Mouse (Mus musculus) neural tube, embryonic 15.5 days (tissue): ENCODE results near the gene Gm11020. TPM values are rescaled to one million over a fixed set of nuclear protein-coding genes. Genes with fewer than 3 reads are reported as not detected.

Source experiments
- ATAC-seq: fragments of 200-750 bp; cut with Nextera tagmentation; 2 replicates; pipeline ENCODE4 v1.8.0; 2017; ENCODE audit warnings: mild to moderate bottlenecking, moderate TSS enrichment, moderate library complexity; ENCODE audit not compliant: low FRiP score
- H3K27ac ChIP-seq: fragments of 300-500 bp; sonication (generic); replicated peaks from 2 replicates; pipeline ENCODE4 v1.5.1; 2015; ENCODE audit warnings: mild to moderate bottlenecking, inconsistent platforms
- H3K27me3 ChIP-seq: fragments of 300-500 bp; sonication (generic); replicated peaks from 2 replicates; pipeline ENCODE4 v1.6.1; 2015; ENCODE audit warnings: inconsistent platforms
- H3K36me3 ChIP-seq: fragments of 300-500 bp; sonication (generic); 2 replicates; pipeline ENCODE4 v1.6.1; 2015; ENCODE audit warnings: inconsistent platforms
- H3K4me1 ChIP-seq: fragments of 300-500 bp; sonication (generic); 2 replicates; pipeline ENCODE4 v1.6.1; 2015; ENCODE audit warnings: inconsistent platforms
- H3K4me2 ChIP-seq: fragments of 300-500 bp; sonication (generic); 2 replicates; pipeline ENCODE4 v1.6.1; 2015; ENCODE audit warnings: inconsistent platforms, mild to moderate bottlenecking, moderate library complexity
- H3K4me3 ChIP-seq: fragments of 300-500 bp; sonication (generic); replicated peaks from 2 replicates; pipeline ENCODE4 v1.5.1; 2015; ENCODE audit warnings: mild to moderate bottlenecking, inconsistent platforms
- H3K9ac ChIP-seq: fragments of 300-500 bp; sonication (generic); replicated peaks from 2 replicates; pipeline ENCODE4 v1.6.1; 2015; ENCODE audit warnings: mild to moderate bottlenecking, inconsistent platforms
- H3K9me3 ChIP-seq: fragments of 300-500 bp; sonication (generic); replicated peaks from 2 replicates; pipeline ENCODE4 v1.6.1; 2016; ENCODE audit warnings: inconsistent platforms
- WGBS: fragments of 180-500 bp; shearing (Covaris S2); methylation state at CpG from one replicate; pipeline ENCODE4 v1.1.7; 2015; ENCODE audit warnings: mixed read lengths; 5-methylcytosine and 5-hydroxymethylcytosine counted together
- polyA plus RNA-seq: library from polyadenylated mRNA; unstranded; fragments of >200 nt; fragmentation: Nextera tagmentation; extraction: Ambion mirVana; gene quantifications from 2 replicates; pipeline ENCODE4 v1.2.1, GENCODE M21; 2015

The Gm11020 gene
- polyA plus RNA-seq, 1 experiment from 2014 or later: not detected

GRCm38 (mm10) chr8:104343957-104344356 lies 22.6 kb downstream of the Gm11020 start:
- ATAC-seq: peak; percentile 40; the same call in 1 of the 2 replicates
- H3K4me3 ChIP-seq: no peak overlapping the region

GRCm38 (mm10) chr8:104344622-104345021 lies 23.3 kb downstream of the Gm11020 start:
- no peak for ATAC-seq
- no peak overlapping the region for H3K4me2 ChIP-seq
- WGBS: 87% methylated on average over 5 of the region's 5 CpGs
- peaks cover 29% of the 10 kb centered on the region for H3K4me1 ChIP-seq
- H3K9ac ChIP-seq: no peak overlapping the region
- no peak overlapping the region for H3K4me3 ChIP-seq
- no peaks in the 10 kb centered on the region for H3K9me3 ChIP-seq
- no peak overlapping the region for H3K27ac ChIP-seq
- peaks cover 5% of the 10 kb centered on the region; the same call in 1 of the 2 replicates for H3K36me3 ChIP-seq
- no peaks in the 10 kb centered on the region for H3K27me3 ChIP-seq

More at GRCm38 (mm10) chr8:104343957-104344356, 22.6 kb downstream of the Gm11020 start:
- Histone ChIP-seq H3K27ac (no peak overlapping the region), H3K9ac (no peak overlapping the region), H3K9me3 (no peaks in the 10 kb centered on the region), H3K4me2 (no peak overlapping the region), H3K27me3 (no peaks in the 10 kb centered on the region), H3K4me1 (peaks cover 33% of the 10 kb centered on the region), H3K36me3 (peaks cover 5% of the 10 kb centered on the region; the same call in 1 of the 2 replicates)
- 18% methylated on average over 7 of the region's 7 CpGs for WGBS

DNA sequence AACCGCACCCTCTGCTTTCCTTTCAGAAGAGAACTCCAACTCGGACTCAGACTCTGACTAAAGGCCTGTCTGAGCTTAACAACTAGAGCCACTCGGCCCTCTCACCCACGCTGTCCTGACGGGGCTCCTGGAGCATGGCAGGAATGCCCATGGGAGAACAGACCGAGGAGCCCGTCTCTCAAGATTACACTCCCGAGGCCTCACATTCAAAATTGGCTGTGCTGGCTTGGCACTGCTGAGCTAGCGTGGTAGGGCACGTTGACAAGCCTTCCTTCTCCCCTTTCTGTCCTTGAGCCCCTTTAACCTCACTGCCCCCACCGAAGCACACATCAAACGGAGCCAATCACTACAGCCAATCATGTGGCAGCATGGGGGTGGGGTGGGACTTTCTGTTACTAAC lies 25.3 kb downstream of the Gm11020 start:
- Histone ChIP-seq H3K27me3 (no peaks in the 10 kb centered on the region), H3K4me2 (no peak overlapping the region), H3K27ac (no peak overlapping the region), H3K36me3 (peaks cover 5% of the 10 kb centered on the region; the same call in 1 of the 2 replicates), H3K9me3 (no peaks in the 10 kb centered on the region), H3K9ac (no peak overlapping the region), H3K4me3 (no peak overlapping the region), H3K4me1 (peaks cover 9% of the 10 kb centered on the region)
- ATAC-seq: no peak
- 60% methylated on average over 12 of the region's 12 CpGs for WGBS

GRCm38 (mm10) chr8:104348971-104349370 lies 27.6 kb downstream of the Gm11020 start:
- peaks cover 4% of the 10 kb centered on the region; the same call in 1 of the 2 replicates for H3K4me1 ChIP-seq
- no peak for ATAC-seq
- H3K4me3 ChIP-seq: no peak overlapping the region
- H3K27me3 ChIP-seq: no peaks in the 10 kb centered on the region
- H3K9ac ChIP-seq: no peak overlapping the region
- H3K27ac ChIP-seq: no peak overlapping the region
- H3K9me3 ChIP-seq: no peaks in the 10 kb centered on the region
- H3K4me2 ChIP-seq: no peak overlapping the region
- 84% methylated on average over 5 of the region's 5 CpGs for WGBS
- H3K36me3 ChIP-seq: peaks cover 13% of the 10 kb centered on the region; the same call in 1 of the 2 replicates

DNA sequence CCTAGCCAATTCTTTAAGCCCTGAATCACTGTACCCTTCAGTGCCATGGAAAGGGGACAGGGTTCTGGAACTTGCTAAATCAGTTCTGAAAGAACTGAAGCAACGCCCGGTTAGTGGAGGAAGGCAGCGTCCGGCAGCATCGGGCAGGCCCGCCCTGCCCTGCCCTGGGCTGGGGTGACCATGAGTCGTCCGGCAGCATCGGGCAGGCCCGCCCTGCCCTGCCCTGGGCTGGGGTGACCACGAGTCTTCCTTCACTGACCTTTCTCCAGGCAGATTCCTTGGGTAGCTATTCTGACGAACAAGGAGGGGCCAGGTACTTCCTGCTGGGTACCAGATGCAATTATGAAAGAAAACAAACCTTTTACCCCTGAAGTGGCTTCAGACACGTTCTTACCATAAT lies 28.7 kb downstream of the Gm11020 start:
- H3K4me3 ChIP-seq: no peak overlapping the region
- no peaks in the 10 kb centered on the region for H3K9me3 ChIP-seq
- no peaks in the 10 kb centered on the region for H3K4me1 ChIP-seq
- no peak overlapping the region for H3K27ac ChIP-seq
- peaks cover 24% of the 10 kb centered on the region for H3K36me3 ChIP-seq
- H3K4me2 ChIP-seq: no peak overlapping the region
- H3K9ac ChIP-seq: no peak overlapping the region
- 87% methylated on average over 13 of the region's 13 CpGs for WGBS
- no peak for ATAC-seq
- H3K27me3 ChIP-seq: no peaks in the 10 kb centered on the region

DNA sequence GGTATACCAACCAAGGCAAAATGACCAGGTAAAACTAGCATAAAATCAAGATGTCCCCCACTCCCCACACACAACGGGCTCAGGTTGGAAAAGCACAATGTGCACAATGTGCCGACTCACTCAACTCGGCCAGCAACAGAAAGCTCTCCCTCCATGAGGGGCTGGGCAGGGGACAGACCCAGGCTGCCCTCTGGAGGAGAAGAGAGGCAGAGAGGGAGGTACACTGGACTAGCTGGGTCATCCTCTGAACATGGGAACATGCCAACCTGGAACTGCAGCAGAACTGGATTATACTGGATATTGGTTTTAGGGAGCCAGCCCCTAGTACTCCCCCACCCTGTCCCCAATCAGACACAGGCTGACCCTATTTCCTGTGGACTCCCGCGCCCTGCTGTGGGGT lies 31.8 kb downstream of the Gm11020 start:
- no peak overlapping the region for H3K4me2 ChIP-seq
- 62% methylated on average over 5 of the region's 5 CpGs for WGBS
- H3K36me3 ChIP-seq: peaks cover 34% of the 10 kb centered on the region
- ATAC-seq: no peak
- H3K4me3 ChIP-seq: no peak overlapping the region
- no peaks in the 10 kb centered on the region for H3K4me1 ChIP-seq
- H3K27me3 ChIP-seq: no peaks in the 10 kb centered on the region
- no peaks in the 10 kb centered on the region for H3K9me3 ChIP-seq
- H3K9ac ChIP-seq: no peak overlapping the region
- H3K27ac ChIP-seq: no peak overlapping the region

GRCm38 (mm10) chr8:104354504-104354903 lies 33.1 kb downstream of the Gm11020 start:
- Histone ChIP-seq H3K4me2 (no peak overlapping the region), H3K27me3 (no peaks in the 10 kb centered on the region), H3K4me1 (peaks cover under 1% of the 10 kb centered on the region; the same call in 1 of the 2 replicates), H3K27ac (no peak overlapping the region), H3K36me3 (peaks cover 34% of the 10 kb centered on the region), H3K9ac (no peak overlapping the region), H3K9me3 (no peaks in the 10 kb centered on the region), H3K4me3 (no peak overlapping the region)
- 91% methylated on average over 10 of the region's 10 CpGs for WGBS
- no peak for ATAC-seq

DNA sequence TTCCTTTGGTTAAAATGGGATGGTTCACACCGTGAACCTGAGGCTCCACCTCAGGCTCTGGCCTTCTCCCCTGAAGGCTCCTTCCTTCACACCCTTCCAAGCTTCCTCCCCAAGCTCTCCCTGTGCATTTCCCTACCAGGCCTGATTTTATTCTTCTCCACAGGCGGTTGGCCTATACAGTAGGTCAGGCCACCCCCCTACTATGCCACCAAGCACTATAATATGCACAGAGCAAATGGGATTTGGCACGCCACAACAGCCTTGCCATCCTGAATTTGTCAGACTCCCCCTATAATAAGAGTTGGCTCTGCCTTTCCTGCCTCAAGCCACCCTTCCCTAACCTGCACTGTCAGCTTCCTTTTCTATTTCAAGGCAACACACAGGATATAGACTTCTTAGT lies 37.3 kb downstream of the Gm11020 start:
- no peak for ATAC-seq
- Histone ChIP-seq H3K4me2 (no peak overlapping the region), H3K4me1 (peaks cover 4% of the 10 kb centered on the region; the same call in 1 of the 2 replicates), H3K36me3 (peaks cover 30% of the 10 kb centered on the region), H3K27ac (no peak overlapping the region), H3K9ac (no peak overlapping the region), H3K4me3 (no peak overlapping the region), H3K9me3 (no peaks in the 10 kb centered on the region), H3K27me3 (no peaks in the 10 kb centered on the region)
- 81% methylated on average over 3 of the region's 3 CpGs for WGBS

- Histone ChIP-seq H3K9me3 (no peaks in the 10 kb centered on the region), H3K4me3 (no peak overlapping the region), H3K4me1 (peaks cover 4% of the 10 kb centered on the region; the same call in 1 of the 2 replicates), H3K36me3 (peaks cover 17% of the 10 kb centered on the region; the same call in 1 of the 2 replicates), H3K4me2 (no peak overlapping the region), H3K9ac (no peak overlapping the region), H3K27ac (no peak overlapping the region), H3K27me3 (no peaks in the 10 kb centered on the region)
- whole genome bisulfite sequencing: 73% methylated on average over 15 of the region's 15 CpGs
- ATAC-seq: no peak
Observed at GRCm38 (mm10) chr8:104359778-104360456, 38.5 kb downstream of the Gm11020 start.

DNA sequence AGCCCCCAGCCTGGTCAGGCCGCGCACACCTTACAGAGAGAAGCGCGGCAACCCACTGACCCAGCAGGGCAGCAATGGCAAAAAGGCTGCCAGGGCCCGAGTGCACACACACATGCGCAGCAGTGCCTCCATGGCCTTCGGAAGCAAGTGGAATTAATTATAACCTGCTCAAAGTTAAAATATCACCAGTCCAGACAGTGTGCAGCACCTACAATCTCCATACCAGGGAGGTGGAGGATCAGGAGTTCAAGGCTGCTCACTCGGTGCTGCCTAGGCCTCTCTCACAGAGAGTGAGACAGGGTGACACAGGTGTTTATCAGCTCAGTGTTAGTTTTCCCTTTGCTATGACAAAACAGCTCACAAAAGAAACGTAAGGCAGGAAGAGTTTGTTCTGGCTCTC lies 44.3 kb downstream of the Gm11020 start:
- no peak overlapping the region for H3K4me3 ChIP-seq
- H3K4me2 ChIP-seq: no peak overlapping the region
- H3K36me3 ChIP-seq: no peaks in the 10 kb centered on the region
- no peaks in the 10 kb centered on the region for H3K9me3 ChIP-seq
- no peak overlapping the region for H3K9ac ChIP-seq
- H3K27ac ChIP-seq: no peak overlapping the region
- WGBS: 91% methylated on average over 9 of the region's 9 CpGs
- ATAC-seq: no peak
- H3K4me1 ChIP-seq: peaks cover 23% of the 10 kb centered on the region
- no peaks in the 10 kb centered on the region for H3K27me3 ChIP-seq

DNA sequence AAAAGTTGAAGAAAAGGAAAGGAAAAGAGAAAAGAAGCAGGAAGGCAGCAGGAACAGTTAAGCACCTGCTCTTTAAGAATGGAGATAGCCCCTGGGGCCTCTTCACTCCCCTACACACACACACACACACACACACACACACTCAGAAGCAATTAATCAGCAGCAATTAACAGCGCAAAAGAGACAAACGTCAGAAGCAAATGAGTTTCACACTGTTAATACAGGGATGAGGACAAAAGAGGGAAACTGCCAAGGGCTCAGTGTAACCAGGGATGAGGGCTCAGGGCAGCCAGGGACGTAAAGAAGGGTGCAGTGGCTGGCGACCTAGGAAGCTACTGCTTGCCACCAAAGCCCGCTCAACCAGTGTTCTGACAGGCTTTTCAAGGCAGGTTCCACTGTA lies 46.0 kb downstream of the Gm11020 start:
- 27% methylated on average over 5 of the region's 5 CpGs for WGBS
- no peaks in the 10 kb centered on the region for H3K9me3 ChIP-seq
- no peak overlapping the region for H3K4me2 ChIP-seq
- no peak overlapping the region for H3K27ac ChIP-seq
- ATAC-seq: no peak
- H3K9ac ChIP-seq: no peak overlapping the region
- H3K36me3 ChIP-seq: no peaks in the 10 kb centered on the region
- no peak overlapping the region for H3K4me3 ChIP-seq
- H3K4me1 ChIP-seq: peaks cover 23% of the 10 kb centered on the region
- no peaks in the 10 kb centered on the region for H3K27me3 ChIP-seq

DNA sequence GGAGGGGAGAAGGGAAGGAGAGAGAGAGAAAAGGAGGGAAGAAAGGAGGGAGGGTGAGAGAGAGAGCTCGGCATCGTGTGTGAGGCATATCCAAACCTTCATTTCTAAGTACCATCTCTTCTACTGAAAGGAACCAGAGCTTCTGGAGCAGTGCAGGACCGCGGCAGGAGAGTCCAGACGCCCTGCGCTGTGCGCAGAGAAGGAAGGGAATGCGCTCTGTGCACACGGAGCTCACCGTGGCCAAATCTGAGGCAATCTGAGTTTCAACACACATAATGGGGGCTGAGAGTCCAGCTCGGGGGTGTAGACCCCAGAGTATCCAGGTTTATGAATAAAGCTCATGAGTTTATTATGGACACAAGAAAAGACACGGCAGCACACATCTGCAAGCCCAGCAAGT lies 48.2 kb downstream of the Gm11020 start:
- no peak overlapping the region for H3K4me3 ChIP-seq

More for the DNA sequence above, 48.2 kb downstream of the Gm11020 start:
- no peaks in the 10 kb centered on the region for H3K36me3 ChIP-seq
- H3K9me3 ChIP-seq: no peaks in the 10 kb centered on the region
- H3K4me2 ChIP-seq: no peak overlapping the region
- peaks cover 29% of the 10 kb centered on the region for H3K4me1 ChIP-seq
- peak overlapping the region; percentile 61 for H3K27ac ChIP-seq
- H3K27me3 ChIP-seq: no peaks in the 10 kb centered on the region
- H3K9ac ChIP-seq: no peak overlapping the region
- WGBS: 79% methylated on average over 12 of the region's 12 CpGs
- ATAC-seq: no peak
